In the genomic region with DNA sequence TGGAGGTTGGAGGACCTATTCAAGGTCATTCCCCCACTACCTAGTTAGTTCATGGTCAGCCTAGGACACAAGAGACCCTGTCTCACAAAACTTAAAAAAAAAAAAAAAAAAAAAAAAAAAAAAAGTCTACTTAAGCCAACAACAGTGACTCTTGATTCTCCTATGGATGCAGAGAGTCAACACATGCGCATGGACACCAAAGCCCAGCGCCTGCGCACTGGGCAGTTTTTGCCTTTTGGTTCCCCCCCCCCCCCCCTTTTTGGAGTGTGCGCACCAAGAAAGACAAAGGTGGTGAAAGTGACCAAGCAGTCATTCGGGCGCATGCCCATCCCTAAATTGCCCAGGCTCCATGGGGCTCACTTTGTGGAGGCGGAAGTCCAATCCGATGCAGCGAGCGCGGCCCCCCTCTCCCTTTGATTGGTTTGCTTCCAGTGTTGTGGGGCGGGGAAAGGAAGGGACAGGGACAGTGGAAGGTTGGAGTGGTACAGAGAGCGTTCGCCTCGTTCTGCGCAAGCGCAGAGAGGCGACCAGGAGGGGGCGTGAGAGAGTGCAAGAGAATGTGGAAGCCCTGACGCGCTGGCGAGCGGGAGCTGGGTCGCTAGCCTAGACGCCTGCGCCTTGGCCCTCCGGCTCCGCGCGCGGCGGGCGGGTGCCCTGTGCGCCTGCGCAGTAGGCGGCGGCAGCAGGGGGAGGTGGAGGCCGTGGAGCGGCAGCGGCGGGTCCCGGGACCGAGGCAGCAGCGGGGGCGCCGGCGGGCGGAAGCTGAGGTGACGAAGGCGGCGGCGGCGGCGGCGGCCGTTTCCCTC, we compare ENCODE assay signal across 8 mouse cellular contexts. TPM values are rescaled to one million over a fixed set of nuclear protein-coding genes. Genes with fewer than 3 reads are reported as not detected.
DNase-seq lines count a peak whose midpoint lies in the region; ATAC-seq and TF ChIP-seq lines count a peak whose summit lies in the region.

Gene Fxr2, plus strand, starts transcription at position 707 of the 806 bp plus-strand sequence.

- peaks cover 1% of the 10 kb centered on the region; the same call in 1 of the 2 replicates for H3K4me1 ChIP-seq in bone marrow, adult 2 months (ENCODE audit: control insufficient read depth, insufficient read depth, low read length)
- H3K4me1 ChIP-seq in embryonic facial prominence, embryonic 15.5 days: peaks cover 19% of the 10 kb centered on the region
- H3K4me1 ChIP-seq in limb, embryonic 14.5 days (ENCODE audit: control insufficient read depth, insufficient read depth, low read length): peaks cover 16% of the 10 kb centered on the region; the same call in 1 of the 2 replicates
- no peaks in the 10 kb centered on the region for H3K4me1 ChIP-seq in midbrain, postnatal 0 days (ENCODE audit: insufficient read depth, low read length)

- no peaks in the 10 kb centered on the region for H3K9me3 ChIP-seq in embryonic facial prominence, embryonic 15.5 days (replicated peaks)
- no peaks in the 10 kb centered on the region for H3K9me3 ChIP-seq in limb, embryonic 14.5 days (ENCODE audit: control insufficient read depth, low read length)
- H3K9me3 ChIP-seq in midbrain, postnatal 0 days (ENCODE audit: low read length): no peaks in the 10 kb centered on the region

- H3K36me3 ChIP-seq in embryonic facial prominence, embryonic 15.5 days: peaks cover 5% of the 10 kb centered on the region; the same call in 1 of the 2 replicates
- H3K36me3 ChIP-seq in limb, embryonic 14.5 days (ENCODE audit: control insufficient read depth, insufficient read depth, low read length): peaks cover 9% of the 10 kb centered on the region
- H3K36me3 ChIP-seq in midbrain, postnatal 0 days (ENCODE audit: insufficient read depth, low read length): no peaks in the 10 kb centered on the region

- under 1% methylated on average over 55 of the region's 56 CpGs for WGBS in bone marrow, adult 2 months
- WGBS in embryonic facial prominence, embryonic 15.5 days: under 1% methylated on average over 56 of the region's 56 CpGs
- WGBS in limb, embryonic 14.5 days: 1% methylated on average over 25 of the region's 56 CpGs
- 0% methylated on average over 32 of the region's 56 CpGs for WGBS in midbrain, postnatal 0 days

- H3K9ac ChIP-seq in embryonic facial prominence, embryonic 15.5 days: peak within 1 kb of the TSS; percentile 88
- H3K9ac ChIP-seq in limb, embryonic 14.5 days (ENCODE audit: low read depth, low read length, severe bottlenecking): peak within 1 kb of the TSS; percentile 94
- H3K9ac ChIP-seq in midbrain, postnatal 0 days (replicated peaks; ENCODE audit: low read length, poor library complexity, severe bottlenecking): peak within 1 kb of the TSS; percentile 98

- peak; percentile 60; the same call in 1 of the 2 replicates for TF ChIP-seq POLR2A in bone marrow, adult 2 months (IDR thresholded peaks at IDR 0.05; ENCODE audit: borderline replicate concordance, control insufficient read depth, low read depth, low read length)
- 0 out of 2 replicates have a peak, but pooled peaks have one; percentile 60 for TF ChIP-seq POLR2A in limb, embryonic 14.5 days (IDR thresholded peaks at IDR 0.05; ENCODE audit: borderline replicate concordance, extremely low read depth, insufficient read depth, insufficient read length)

- peak; percentile 100 for DNase-seq in 416B (ENCODE audit: low read depth)
- peak; percentile 100 for DNase-seq in heart, adult 8-10 months (ENCODE audit: low spot score)
- DNase-seq in kidney, adult 9 months: peak; percentile 100
- peak; percentile 99 for DNase-seq in limb, embryonic 14.5 days (ENCODE audit: low spot score)
- DNase-seq in midbrain, postnatal 0 days (ENCODE audit: low spot score): peak; percentile 100
- DNase-seq in spleen, postnatal 14 days (ENCODE audit: low spot score in 2 of 2): peak; percentile 100

- peak; percentile 90 for TF ChIP-seq CTCF in bone marrow, adult 2 months (IDR thresholded peaks at IDR 0.05; ENCODE audit: control insufficient read depth, insufficient read depth, low read length)
- peak; percentile 90 for TF ChIP-seq CTCF in midbrain, postnatal 0 days (IDR thresholded peaks at IDR 0.05)

- H3K27ac ChIP-seq in bone marrow, adult 2 months (ENCODE audit: control insufficient read depth, insufficient read depth, low read depth, low read length, poor library complexity): peak within 1 kb of the TSS; percentile 87
- peak within 1 kb of the TSS; percentile 97 for H3K27ac ChIP-seq in embryonic facial prominence, embryonic 15.5 days (replicated peaks)
- H3K27ac ChIP-seq in limb, embryonic 14.5 days (replicated peaks; ENCODE audit: low read depth, low read length): peak within 1 kb of the TSS; percentile 95
- H3K27ac ChIP-seq in midbrain, postnatal 0 days (ENCODE audit: low read depth, low read length): peak within 1 kb of the TSS; percentile 89

- peak; percentile 99 for ATAC-seq in embryonic facial prominence, embryonic 15.5 days (ENCODE audit: insufficient number of reproducible peaks, low FRiP score, low TSS enrichment, low read depth)
- peak; percentile 98 for ATAC-seq in limb, embryonic 14.5 days (ENCODE audit: low FRiP score, low read depth)
- peak; percentile 99 for ATAC-seq in midbrain, postnatal 0 days (ENCODE audit: low FRiP score)

- H3K27me3 ChIP-seq in embryonic facial prominence, embryonic 15.5 days: no peaks in the 10 kb centered on the region
- H3K27me3 ChIP-seq in limb, embryonic 14.5 days (ENCODE audit: control insufficient read depth, insufficient read depth, low read length): no peaks in the 10 kb centered on the region
- H3K27me3 ChIP-seq in midbrain, postnatal 0 days (ENCODE audit: insufficient read depth, low read length): no peaks in the 10 kb centered on the region

- peak within 1 kb of the TSS; percentile 60 for H3K4me2 ChIP-seq in embryonic facial prominence, embryonic 15.5 days (replicated peaks)
- peak within 1 kb of the TSS; percentile 77 for H3K4me2 ChIP-seq in limb, embryonic 14.5 days (replicated peaks; ENCODE audit: low read depth, low read length, severe bottlenecking)
- H3K4me2 ChIP-seq in midbrain, postnatal 0 days (ENCODE audit: low read depth, low read length, poor library complexity, severe bottlenecking): peak within 1 kb of the TSS; percentile 55

- peak within 1 kb of the TSS; percentile 99 for H3K4me3 ChIP-seq in bone marrow, adult 2 months (replicated peaks; ENCODE audit: control insufficient read depth, low read depth, low read length)
- peak within 1 kb of the TSS; percentile 71 for H3K4me3 ChIP-seq in embryonic facial prominence, embryonic 15.5 days (replicated peaks)
- H3K4me3 ChIP-seq in limb, embryonic 14.5 days (replicated peaks; ENCODE audit: low read length): peak within 1 kb of the TSS; percentile 98
- peak within 1 kb of the TSS; percentile 94 for H3K4me3 ChIP-seq in midbrain, postnatal 0 days (ENCODE audit: low read depth, low read length)

RNA-seq across cellular contexts. Expression of gene Fxr2, which starts in this region (rescaled TPM):
- polyA plus RNA-seq in bone marrow, adult 2 months (2011; ENCODE audit: insufficient read depth, insufficient read length, low replicate concordance, missing spikeins): 32.3 and 66.3 TPM in 2 replicates
- 33.4 and 34.2 TPM in 2 replicates for polyA plus RNA-seq in embryonic facial prominence, embryonic 15.5 days (2015; fragmentation: Nextera tagmentation; extraction: Ambion mirVana)
- 100 to 1,000 TPM in 1 of 4 experiments, 10 to 100 TPM in 3; 92.4 to 109 (median 94.5) TPM for total RNA-seq in heart, adult 8-10 months (2022)
- 122 and 125 TPM in 2 replicates for polyA plus RNA-seq in limb, embryonic 14.5 days (2012; rRNA removed)
- polyA plus RNA-seq in limb, embryonic 14.5 days (2014; fragmentation: Nextera tagmentation; extraction: Ambion mirVana): 28.9 and 33.8 TPM in 2 replicates
- 76.6 and 84.1 TPM in 2 replicates for total RNA-seq in midbrain, postnatal 0 days (2014; rRNA removed)
- 22.5 and 27.2 TPM in 2 replicates for polyA plus RNA-seq in midbrain, postnatal 0 days (2015; fragmentation: Nextera tagmentation; extraction: Ambion mirVana)

Comparison
In these comparisons a context has a peak if more than half of its experiments do, and no peak if none do; other contexts are left out.
1. Peak in every context shown above with its lines: DNase-seq, ATAC-seq, H3K4me3 ChIP-seq and H3K27ac ChIP-seq.